Mouse (Mus musculus) thymus, adult 2 months (tissue): Measurements from ENCODE around the gene Slc39a1.

Source experiments
- CTCF ChIP-seq: fragments of 200-500 bp; IDR thresholded peaks from 2 replicates; pipeline ENCODE4 v1.5.1; 2012; ENCODE audit warnings: mild to moderate bottlenecking, control low read depth, low read length, moderate library complexity, borderline replicate concordance; ENCODE audit not compliant: control insufficient read depth, poor library complexity, insufficient read depth; ENCODE audit errors: extremely low read depth
- POLR2A ChIP-seq: fragments of 200-500 bp; IDR thresholded peaks from 2 replicates; pipeline ENCODE4 v1.6.1; 2012; ENCODE audit warnings: mild to moderate bottlenecking, low read length, control low read depth, moderate library complexity; ENCODE audit not compliant: control insufficient read depth, poor library complexity, insufficient read depth; ENCODE audit errors: extremely low read depth

GRCm38 (mm10) chr3:90220088-90220487 is 27.9 kb upstream of the Slc39a1 start:
- TF ChIP-seq CTCF (no peak), POLR2A (no peak)
